Mouse (Mus musculus) heart, adult 2 months (tissue): ENCODE measurements around the gene Sh3tc1. TPM values are rescaled to one million over a fixed set of nuclear protein-coding genes. Genes with fewer than 3 reads are reported as not detected.
A peak's percentile ranks its signal among the peaks of the same experiment; 100 is the strongest.

Experiments
- DNase-seq, 2 experiments: peaks; one replicate each; pipeline ENCODE4 v3.0.0; 2021
- H3K27ac ChIP-seq: fragments of 200-600 bp; 2 replicates; pipeline ENCODE4 v1.8.1; 2022
- H3K27me3 ChIP-seq: fragments of 200-500 bp; 2 replicates; pipeline ENCODE4 v1.6.1; 2012; ENCODE audit warnings: mild to moderate bottlenecking, low read length, inconsistent platforms, mixed read lengths; ENCODE audit not compliant: control insufficient read depth, insufficient read depth
- H3K36me3 ChIP-seq: fragments of 200-500 bp; 2 replicates; pipeline ENCODE4 v1.6.1; 2012; ENCODE audit warnings: low read length, inconsistent platforms; ENCODE audit not compliant: control insufficient read depth, insufficient read depth
- H3K4me1 ChIP-seq: fragments of 200-500 bp; 2 replicates; pipeline ENCODE4 v1.6.1; 2011; ENCODE audit warnings: low read length; ENCODE audit not compliant: control insufficient read depth, insufficient read depth
- H3K4me3 ChIP-seq: fragments of 200-600 bp; 2 replicates; pipeline ENCODE4 v1.8.1; 2022
- H3K79me2 ChIP-seq: fragments of 200-500 bp; replicated peaks from 2 replicates; pipeline ENCODE4 v1.6.1; 2012; ENCODE audit warnings: mild to moderate bottlenecking, inconsistent platforms, low read length, moderate library complexity, mixed read lengths; ENCODE audit not compliant: control insufficient read depth, insufficient read depth
- H3K9ac ChIP-seq: fragments of 200-500 bp; 2 replicates; pipeline ENCODE4 v1.6.1; 2012; ENCODE audit warnings: low read depth, mild to moderate bottlenecking, control low read depth, inconsistent platforms, low read length, mixed read lengths
- CTCF ChIP-seq: fragments of 200-600 bp; IDR thresholded peaks from 2 replicates; pipeline ENCODE4 v1.8.1; 2022; ENCODE audit warnings: antibody characterized with exemption, mild to moderate bottlenecking, moderate library complexity
- EP300 ChIP-seq: fragments of 200-500 bp; IDR thresholded peaks from 2 replicates; pipeline ENCODE4 v1.6.1; 2011; ENCODE audit warnings: low read depth, low read length, control low read depth; ENCODE audit not compliant: insufficient read depth
- POLR2A ChIP-seq: fragments of 200-500 bp; IDR thresholded peaks from 2 replicates; pipeline ENCODE4 v1.6.1; 2011; ENCODE audit warnings: mild to moderate bottlenecking, low read depth, low read length, control low read depth; ENCODE audit not compliant: insufficient read depth
- WGBS: fragments of 180-500 bp; shearing (Covaris S2); methylation state at CpG from one replicate; pipeline ENCODE4 v1.1.7; 2018; 5-methylcytosine and 5-hydroxymethylcytosine counted together
- intact Hi-C: fragments of 180-260 bp; cut with DNase I; formaldehyde crosslinking; loops from one replicate; pipeline ENCODE4 v1.15.1; 2025
- polyA plus RNA-seq: library from polyadenylated mRNA; depleted of rRNA; stranded (reverse); fragments of >200 nt; gene quantifications from 2 replicates; pipeline ENCODE4 v1.2.3, GENCODE M21; 2012
- total RNA-seq, 2 experiments: library from RNA; stranded (reverse); gene quantifications; 2 replicates each; pipeline ENCODE4 v1.2.3; 2021

Gene Sh3tc1
- total and polyA plus RNA-seq, 3 experiments: 5.7 to 7.2 (median 6.3) TPM

DNA sequence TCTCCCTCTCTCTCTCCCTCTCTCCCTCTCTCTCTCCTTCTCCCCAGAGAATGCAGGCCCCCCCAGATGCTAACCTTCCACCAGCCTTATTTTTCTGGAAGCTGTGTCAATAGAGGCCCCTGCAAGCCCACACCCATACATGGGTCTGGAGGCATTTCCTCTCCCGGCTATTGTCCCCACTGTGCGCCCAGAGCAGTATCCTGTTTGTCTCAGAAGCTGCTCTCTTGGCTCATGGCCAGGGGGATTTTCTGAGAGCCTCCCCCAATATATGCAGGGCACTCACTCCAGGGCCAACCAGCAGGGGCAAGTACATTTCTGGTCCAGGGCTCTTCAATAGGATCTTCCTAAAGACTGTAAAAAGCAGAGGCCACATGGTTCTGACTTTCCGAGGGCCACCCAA is 9.9 kb downstream of the Sh3tc1 start:
- no peaks in the 10 kb centered on the region for H3K36me3 ChIP-seq
- no peaks in the 10 kb centered on the region for H3K27me3 ChIP-seq
- TF ChIP-seq EP300 (no peak), CTCF (peak; percentile 40)
- H3K4me1 ChIP-seq: peaks cover 11% of the 10 kb centered on the region
- WGBS: 44% methylated on average over 3 of the region's 3 CpGs
- peak overlapping the region; percentile 83 for H3K27ac ChIP-seq
- peak; percentile 63 to 76 for DNase-seq
- peak overlapping the region; percentile 69; the same call in 1 of the 2 replicates for H3K9ac ChIP-seq
- H3K79me2 ChIP-seq: no peaks in the 10 kb centered on the region
- intact Hi-C loops: loop anchor here (2.0 kb wide), 1 partner anchor 17 kb away; no protein-coding TSS in a partner anchor
- H3K4me3 ChIP-seq: no peak overlapping the region

GRCm38 (mm10) chr5:35728957-35729460 is 10.8 kb downstream of the Sh3tc1 start:
- intact Hi-C loops: loop anchor here (2.0 kb wide), 1 partner anchor 18 kb away; no protein-coding TSS in a partner anchor
- peak overlapping the region; percentile 69 for H3K9ac ChIP-seq
- peak overlapping the region; percentile 53 for H3K4me3 ChIP-seq
- H3K4me1 ChIP-seq: peaks cover 13% of the 10 kb centered on the region
- 23% methylated on average over 11 of the region's 11 CpGs for WGBS
- H3K36me3 ChIP-seq: no peaks in the 10 kb centered on the region
- TF ChIP-seq POLR2A (peak; percentile 83), CTCF (0 out of 2 replicates have a peak, but pooled peaks have one; percentile 8), EP300 (peak; percentile 55; the same call in 1 of the 2 replicates)
- peak; percentile 82 to 88 for DNase-seq
- H3K27ac ChIP-seq: peak overlapping the region; percentile 83
- H3K27me3 ChIP-seq: no peaks in the 10 kb centered on the region
- no peaks in the 10 kb centered on the region for H3K79me2 ChIP-seq

DNA sequence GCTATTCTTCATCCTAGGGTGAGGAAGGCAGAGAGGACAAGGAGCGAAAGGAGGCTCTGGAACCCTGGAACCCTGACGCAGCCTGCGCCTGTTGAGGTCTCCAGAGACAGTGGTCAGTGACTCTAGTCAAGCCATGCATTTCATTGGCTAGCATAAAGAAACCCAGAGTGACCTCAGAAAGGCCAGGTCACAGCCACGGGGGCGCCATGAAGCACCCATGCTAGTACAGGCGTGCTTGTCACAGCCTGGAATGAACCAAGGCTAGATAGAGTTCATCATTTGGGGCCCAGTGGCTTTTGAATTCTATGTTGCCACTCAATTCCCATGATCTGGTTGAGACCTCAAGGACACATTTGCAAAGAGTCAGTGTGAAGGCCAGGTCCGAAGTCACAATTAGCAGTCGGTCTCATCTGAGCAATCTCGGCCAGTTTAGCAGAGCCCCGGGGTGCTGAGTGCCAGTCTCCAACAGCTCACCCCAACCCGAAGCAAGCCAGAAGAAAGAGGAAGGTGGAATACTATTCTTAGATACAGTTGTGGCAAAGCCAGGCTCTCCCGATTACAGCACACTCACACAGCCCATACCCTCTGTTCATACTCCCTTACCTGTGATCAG is 11.3 kb downstream of the Sh3tc1 start:
- Histone ChIP-seq H3K27me3 (no peaks in the 10 kb centered on the region), H3K9ac (peak overlapping the region; percentile 69), H3K4me1 (peaks cover 13% of the 10 kb centered on the region), H3K27ac (peak overlapping the region; percentile 83), H3K79me2 (no peaks in the 10 kb centered on the region), H3K36me3 (no peaks in the 10 kb centered on the region), H3K4me3 (peak overlapping the region; percentile 53)
- intact Hi-C loops: loop anchor here (2.0 kb wide), 1 partner anchor 18 kb away; no protein-coding TSS in a partner anchor
- 31% methylated on average over 12 of the region's 12 CpGs for WGBS
- TF ChIP-seq CTCF: no peak
- peak in 1 of 2 experiments; percentile 43 for DNase-seq

DNA sequence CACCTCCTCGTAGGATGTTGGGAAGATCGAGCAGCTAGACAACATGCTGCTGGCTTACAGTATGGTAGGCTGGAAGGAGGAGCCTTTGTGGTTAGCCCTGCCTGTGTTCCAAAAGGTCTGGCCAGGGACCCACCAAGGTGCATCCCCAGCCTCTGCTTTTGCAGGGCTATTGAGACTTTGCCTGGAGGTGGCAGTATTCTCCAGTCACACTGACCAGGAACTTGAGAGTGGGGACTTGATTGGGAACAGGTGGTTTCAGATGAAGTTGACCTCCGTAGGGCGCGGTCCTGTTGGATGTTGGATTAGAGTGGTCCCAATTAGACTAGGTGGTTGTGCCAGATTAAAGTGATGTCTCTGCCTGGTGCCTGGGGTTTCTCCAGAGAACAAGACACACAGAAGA is 12.3 kb downstream of the Sh3tc1 start:
- H3K9ac ChIP-seq: peak overlapping the region; percentile 9; the same call in 1 of the 2 replicates
- no peaks in the 10 kb centered on the region for H3K27me3 ChIP-seq
- no peak for DNase-seq
- H3K79me2 ChIP-seq: no peaks in the 10 kb centered on the region
- TF ChIP-seq POLR2A (no peak), CTCF (peak; percentile 70), EP300 (no peak)
- H3K4me1 ChIP-seq: peaks cover 18% of the 10 kb centered on the region
- peak overlapping the region; percentile 83 for H3K27ac ChIP-seq
- H3K4me3 ChIP-seq: peak overlapping the region; percentile 53
- intact Hi-C loops: no loop called here
- H3K36me3 ChIP-seq: no peaks in the 10 kb centered on the region
- WGBS: 47% methylated on average over 5 of the region's 5 CpGs

DNA sequence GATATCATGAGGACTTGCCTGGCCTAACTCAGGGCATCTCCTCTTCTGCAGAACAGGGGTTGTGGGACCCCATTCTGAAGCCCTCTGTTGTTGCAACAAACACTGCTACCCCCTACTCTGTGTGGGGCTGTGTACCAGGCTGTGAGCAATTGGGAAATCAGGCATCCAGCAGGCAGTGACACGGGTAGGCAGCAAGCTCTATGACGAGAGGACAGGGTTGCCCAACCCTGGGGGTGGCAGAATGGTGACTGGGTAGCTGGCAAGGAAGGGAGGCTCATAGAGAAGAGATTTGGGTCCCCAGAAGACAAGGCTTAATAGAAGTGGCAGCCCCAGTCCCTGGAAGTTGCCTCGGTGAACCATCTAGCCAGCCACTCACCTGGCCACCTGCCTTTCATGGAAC is 13.9 kb downstream of the Sh3tc1 start:
- Histone ChIP-seq H3K36me3 (no peaks in the 10 kb centered on the region), H3K4me3 (no peak overlapping the region), H3K4me1 (peaks cover 25% of the 10 kb centered on the region), H3K9ac (no peak overlapping the region), H3K27me3 (no peaks in the 10 kb centered on the region), H3K79me2 (no peaks in the 10 kb centered on the region), H3K27ac (no peak overlapping the region; the same call in 1 of the 2 replicates)
- WGBS: 86% methylated on average over 3 of the region's 3 CpGs
- intact Hi-C loops: no loop called here
- no peak for TF ChIP-seq EP300
- no peak for TF ChIP-seq CTCF
- DNase-seq: no peak

DNA sequence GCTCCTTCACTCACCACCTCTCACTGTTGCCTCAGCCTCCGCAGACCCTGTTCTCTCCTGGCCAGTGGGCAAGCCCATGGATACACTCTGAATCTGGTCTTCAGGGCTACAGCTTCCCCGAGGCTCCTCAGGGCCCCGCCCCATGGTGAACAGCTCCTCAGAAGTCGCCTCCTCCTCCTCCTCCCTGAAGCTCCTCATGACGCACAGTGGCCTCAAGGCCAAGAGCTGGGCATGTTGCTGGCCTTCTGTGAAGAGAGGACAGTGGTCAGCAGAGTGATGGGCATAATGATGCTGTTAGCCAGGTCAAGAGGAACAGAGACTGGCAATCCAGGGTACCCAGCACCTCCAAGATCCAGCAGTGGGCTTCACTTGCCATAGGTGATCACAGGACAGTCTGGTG is 15.9 kb downstream of the Sh3tc1 start:
- whole genome bisulfite sequencing: 72% methylated on average over 5 of the region's 5 CpGs
- Histone ChIP-seq H3K79me2 (no peaks in the 10 kb centered on the region), H3K4me3 (no peak overlapping the region), H3K36me3 (no peaks in the 10 kb centered on the region), H3K4me1 (peaks cover 20% of the 10 kb centered on the region), H3K27me3 (no peaks in the 10 kb centered on the region), H3K9ac (no peak overlapping the region), H3K27ac (peak overlapping the region; percentile 73; the same call in 1 of the 2 replicates)
- intact Hi-C loops: no loop called here
- DNase-seq: no peak
- no peak for TF ChIP-seq POLR2A
- no peak for TF ChIP-seq EP300
- no peak for TF ChIP-seq CTCF
